Mouse (Mus musculus) lung, postnatal 0 days (tissue): Measurements from ENCODE around the gene Slc6a8. TPM values are rescaled to one million over a fixed set of nuclear protein-coding genes. Genes with fewer than 3 reads are reported as not detected.

ENCODE experiments used
- ATAC-seq: fragments of 200-750 bp; cut with Nextera tagmentation; 2 replicates; pipeline ENCODE4 v1.8.0; 2017; ENCODE audit warnings: moderate library complexity
- DNase-seq: peaks from one replicate; pipeline ENCODE4 v3.0.0-alpha.2; 2016; ENCODE audit warnings: low spot score
- H3K27ac ChIP-seq: fragments of 300-500 bp; sonication (generic); 2 replicates; pipeline ENCODE4 v1.5.1; 2014; ENCODE audit warnings: antibody characterized with exemption, mild to moderate bottlenecking, low read length, mixed read lengths
- H3K27me3 ChIP-seq: fragments of 300-500 bp; sonication (generic); replicated peaks from 2 replicates; pipeline ENCODE4 v1.6.1; 2014; ENCODE audit warnings: low read length, mixed read lengths; ENCODE audit not compliant: insufficient read depth
- H3K36me3 ChIP-seq: fragments of 300-500 bp; sonication (generic); 2 replicates; pipeline ENCODE4 v1.6.1; 2014; ENCODE audit warnings: low read length, mixed read lengths; ENCODE audit not compliant: insufficient read depth
- H3K4me1 ChIP-seq: fragments of 300-500 bp; sonication (generic); 2 replicates; pipeline ENCODE4 v1.6.1; 2014; ENCODE audit warnings: antibody characterized with exemption, low read depth, low read length, mixed read lengths; ENCODE audit not compliant: insufficient read depth
- H3K4me2 ChIP-seq: fragments of 300-500 bp; sonication (generic); replicated peaks from 2 replicates; pipeline ENCODE4 v1.6.1; 2014; ENCODE audit warnings: low read depth, mild to moderate bottlenecking, low read length, moderate library complexity, mixed read lengths
- H3K4me3 ChIP-seq: fragments of 300-500 bp; sonication (generic); 2 replicates; pipeline ENCODE4 v1.5.1; 2014; ENCODE audit warnings: low read depth, low read length
- H3K9ac ChIP-seq: fragments of 300-500 bp; sonication (generic); replicated peaks from 2 replicates; pipeline ENCODE4 v1.6.1; 2014; ENCODE audit warnings: low read depth, mild to moderate bottlenecking
- H3K9me3 ChIP-seq: fragments of 300-500 bp; sonication (generic); 2 replicates; pipeline ENCODE4 v1.6.1; 2016; ENCODE audit warnings: low read length, mixed read lengths
- CTCF ChIP-seq: IDR thresholded peaks from 2 replicates; pipeline ENCODE4 v1.5.1; 2016; ENCODE audit warnings: antibody characterized with exemption, mild to moderate bottlenecking
- EP300 ChIP-seq: IDR thresholded peaks from 2 replicates; pipeline ENCODE4 v1.6.1; 2016; ENCODE audit warnings: antibody characterized with exemption, mild to moderate bottlenecking, control low read depth
- WGBS: fragments of 180-500 bp; shearing (Covaris S2); extraction: QIAGEN DNeasy Blood & Tissue Kit; methylation state at CpG from one replicate; pipeline ENCODE4 v1.1.7; 2014; 5-methylcytosine and 5-hydroxymethylcytosine counted together
- polyA plus RNA-seq: library from polyadenylated mRNA; unstranded; fragments of >200 nt; fragmentation: Nextera tagmentation; extraction: Ambion mirVana; gene quantifications from 2 replicates; pipeline ENCODE4 v1.2.1, GENCODE M21; 2015

Slc6a8 gene
- polyA plus RNA-seq, 1 experiment from 2014 or later: 7.5 TPM

DNA sequence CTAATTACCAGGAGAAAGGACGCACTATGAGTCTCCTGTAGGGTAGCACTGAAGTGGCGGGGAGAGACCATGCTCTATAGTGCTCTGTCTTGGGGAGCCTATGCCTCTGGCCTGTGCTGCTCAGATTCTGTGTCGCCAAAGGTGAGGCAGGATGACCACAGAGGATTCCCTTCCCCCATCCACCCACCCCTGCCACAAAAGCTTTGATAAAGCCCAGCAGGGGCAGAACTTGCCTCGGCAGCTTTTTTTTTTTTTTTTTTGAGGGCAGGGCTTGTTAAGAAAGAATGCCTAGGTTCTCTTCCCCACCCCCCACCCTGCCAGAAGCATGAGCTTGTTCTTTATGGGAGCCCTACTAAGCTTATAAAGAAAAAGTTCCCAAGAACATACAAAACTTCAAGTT is 27.8 kb upstream of the Slc6a8 start:
- TF ChIP-seq EP300: no peak
- no peak for TF ChIP-seq CTCF
- Histone ChIP-seq H3K4me1 (no peaks in the 10 kb centered on the region), H3K27me3 (no peaks in the 10 kb centered on the region), H3K9ac (no peak overlapping the region), H3K9me3 (no peaks in the 10 kb centered on the region), H3K4me2 (no peak overlapping the region), H3K4me3 (no peak overlapping the region), H3K36me3 (no peaks in the 10 kb centered on the region), H3K27ac (no peak overlapping the region)
- DNase-seq (no peak), ATAC-seq (no peak)
- 65% methylated on average over 4 of the region's 4 CpGs for WGBS

DNA sequence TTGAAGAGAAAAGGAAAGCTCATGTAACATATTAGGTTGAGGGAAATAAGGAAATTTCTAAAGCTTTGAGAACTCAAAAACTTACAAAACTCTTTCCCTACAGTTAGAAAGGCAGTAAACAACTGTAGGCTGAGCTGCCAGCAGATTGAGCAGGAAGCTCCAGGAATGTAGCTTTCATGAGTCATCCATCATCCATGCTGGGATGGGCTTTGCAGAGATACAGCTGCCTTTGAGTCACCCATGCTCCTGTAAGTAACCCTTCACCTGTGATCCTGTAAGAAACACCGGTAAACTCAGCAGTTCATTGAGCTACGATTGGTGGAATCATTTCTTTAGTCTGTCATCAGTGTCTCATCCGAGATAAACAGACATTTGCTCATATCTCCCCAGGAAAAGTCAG is 22.1 kb upstream of the Slc6a8 start:
- Histone ChIP-seq H3K27me3 (no peaks in the 10 kb centered on the region), H3K4me2 (no peak overlapping the region), H3K36me3 (no peaks in the 10 kb centered on the region), H3K27ac (no peak overlapping the region), H3K4me3 (no peak overlapping the region), H3K4me1 (no peaks in the 10 kb centered on the region), H3K9me3 (no peaks in the 10 kb centered on the region), H3K9ac (no peak overlapping the region)
- 52% methylated on average over 3 of the region's 3 CpGs for WGBS
- no peak for TF ChIP-seq CTCF
- TF ChIP-seq EP300: no peak
- ATAC-seq (no peak), DNase-seq (no peak)

DNA sequence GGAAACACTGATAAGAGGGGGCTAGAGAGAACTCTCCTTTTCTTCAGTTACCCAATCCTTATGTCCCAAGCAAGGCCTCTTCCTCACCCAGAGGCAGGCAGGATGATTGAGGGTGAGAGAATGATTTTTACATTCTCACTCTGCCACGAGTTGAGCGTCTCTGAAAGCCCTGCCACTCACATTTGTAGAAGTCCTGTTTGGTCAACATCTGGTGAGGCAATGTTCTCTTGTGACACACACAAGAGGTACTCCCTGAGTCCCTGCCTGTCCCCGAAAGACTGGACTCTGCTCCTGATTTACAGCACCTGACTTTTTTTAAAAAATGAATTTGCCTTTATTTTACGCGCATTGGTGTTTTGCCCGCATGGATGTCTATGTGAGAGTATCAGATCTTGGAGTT is 19.6 kb upstream of the Slc6a8 start:
- Histone ChIP-seq H3K4me2 (no peak overlapping the region), H3K27ac (no peak overlapping the region), H3K4me1 (no peaks in the 10 kb centered on the region), H3K36me3 (no peaks in the 10 kb centered on the region), H3K9ac (no peak overlapping the region), H3K27me3 (no peaks in the 10 kb centered on the region), H3K9me3 (no peaks in the 10 kb centered on the region), H3K4me3 (no peak overlapping the region)
- DNase-seq (peak; percentile 39), ATAC-seq (peak; percentile 55)
- no peak for TF ChIP-seq EP300
- no peak for TF ChIP-seq CTCF
- 72% methylated on average over 6 of the region's 6 CpGs for WGBS

DNA sequence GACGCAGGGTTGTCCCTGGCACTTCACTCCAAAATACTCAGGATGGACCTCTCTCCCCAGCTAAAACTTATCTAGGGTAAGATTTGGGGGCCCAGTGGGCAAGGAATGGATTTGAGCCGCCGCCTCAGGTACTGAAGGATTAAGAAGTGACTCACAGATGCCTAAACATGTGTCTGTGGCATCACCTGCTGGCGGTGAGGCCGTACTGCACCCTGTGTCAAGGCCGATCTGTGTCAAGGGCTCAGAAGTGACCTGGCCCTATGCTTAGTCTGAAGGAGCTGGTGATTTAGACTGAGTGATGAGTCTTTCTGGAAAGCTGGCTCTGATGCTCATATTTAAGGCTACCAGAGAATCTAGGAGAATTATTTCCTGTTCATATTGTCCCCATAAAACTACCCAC is 18.8 kb upstream of the Slc6a8 start:
- Histone ChIP-seq H3K36me3 (no peaks in the 10 kb centered on the region), H3K4me1 (no peaks in the 10 kb centered on the region), H3K27ac (no peak overlapping the region), H3K27me3 (no peaks in the 10 kb centered on the region), H3K4me3 (no peak overlapping the region), H3K9me3 (no peaks in the 10 kb centered on the region), H3K4me2 (no peak overlapping the region), H3K9ac (no peak overlapping the region)
- 5% methylated on average over 6 of the region's 6 CpGs for WGBS
- TF ChIP-seq EP300: no peak
- TF ChIP-seq CTCF: peak; percentile 98
- peak; percentile 82 for ATAC-seq
- peak; percentile 74 for DNase-seq

DNA sequence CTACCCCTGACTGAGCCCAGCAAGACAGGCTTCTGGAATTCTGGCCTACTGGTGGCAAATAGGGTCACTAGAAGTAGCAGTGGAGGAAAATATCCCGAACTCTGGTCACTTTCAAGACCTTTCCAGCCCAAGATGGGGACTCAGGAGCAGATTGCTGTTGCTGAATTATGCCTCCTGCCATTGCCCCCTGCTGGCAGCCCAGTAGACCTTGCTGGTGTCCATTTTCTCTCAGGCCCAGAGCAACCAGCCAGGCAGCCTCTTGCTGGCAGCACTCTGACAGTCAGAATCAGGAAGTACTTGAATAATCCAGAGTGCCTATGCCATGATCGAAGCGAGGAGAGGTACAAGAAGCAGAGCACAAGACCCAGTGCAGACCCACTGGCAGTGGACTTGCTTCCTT is 17.4 kb upstream of the Slc6a8 start:
- Histone ChIP-seq H3K9me3 (no peaks in the 10 kb centered on the region), H3K27me3 (no peaks in the 10 kb centered on the region), H3K36me3 (no peaks in the 10 kb centered on the region), H3K4me1 (no peaks in the 10 kb centered on the region), H3K4me3 (no peak overlapping the region), H3K27ac (no peak overlapping the region), H3K9ac (no peak overlapping the region), H3K4me2 (no peak overlapping the region)
- DNase-seq (peak; percentile 75), ATAC-seq (0 out of 2 replicates have a peak, but pooled peaks have one; percentile 30)
- TF ChIP-seq CTCF (peak; percentile 73), EP300 (no peak)
- WGBS: 29% methylated on average over 3 of the region's 3 CpGs

DNA sequence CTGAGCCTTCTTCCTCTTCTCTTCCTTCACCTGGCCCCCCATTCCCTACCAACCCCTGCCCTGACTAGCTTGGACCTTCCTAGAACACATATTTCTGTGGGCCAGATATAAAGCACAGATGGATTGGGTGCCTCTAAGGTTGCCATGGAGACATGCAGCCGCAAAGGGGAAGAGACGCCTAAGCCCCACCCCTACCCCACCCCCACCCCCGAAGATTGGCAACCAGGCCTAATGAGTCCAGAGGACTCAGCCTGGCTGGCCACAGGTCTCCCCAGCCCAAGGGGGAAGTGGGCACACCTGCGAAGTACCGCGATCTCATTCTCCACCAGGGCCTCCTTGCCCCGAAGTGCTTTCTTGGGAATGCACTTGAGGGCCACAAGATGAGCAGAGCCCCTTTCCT is 14.6 kb upstream of the Slc6a8 start:
- Histone ChIP-seq H3K9me3 (no peaks in the 10 kb centered on the region), H3K27me3 (no peaks in the 10 kb centered on the region), H3K36me3 (no peaks in the 10 kb centered on the region), H3K4me1 (no peaks in the 10 kb centered on the region), H3K27ac (no peak overlapping the region), H3K4me2 (no peak overlapping the region), H3K9ac (no peak overlapping the region), H3K4me3 (no peak overlapping the region)
- DNase-seq (no peak), ATAC-seq (no peak)
- 27% methylated on average over 3 of the region's 7 CpGs for WGBS
- TF ChIP-seq CTCF: no peak
- no peak for TF ChIP-seq EP300
